Mouse (Mus musculus) myocyte (in vitro differentiated cells): Measurements from ENCODE around the gene Cd8b1. TPM values are rescaled to one million over a fixed set of nuclear protein-coding genes. Genes with fewer than 3 reads are reported as not detected.

Experiments used
- H3K27me3 ChIP-seq: one replicate; pipeline ENCODE4 v1.6.1; 2011; ENCODE audit not compliant: control insufficient read depth, insufficient read depth, insufficient read length
- H3K36me3 ChIP-seq: one replicate; pipeline ENCODE4 v1.6.1; 2011; ENCODE audit not compliant: control insufficient read depth, insufficient read depth
- H3K4me2 ChIP-seq: one replicate; pipeline ENCODE4 v1.6.1; 2011; ENCODE audit warnings: low read depth, control low read depth
- H3K4me3 ChIP-seq: one replicate; pipeline ENCODE4 v1.5.1; 2011; ENCODE audit warnings: mild to moderate bottlenecking, control low read depth, moderate library complexity
- H3K79me2 ChIP-seq: one replicate; pipeline ENCODE4 v1.6.1; 2011; ENCODE audit not compliant: control insufficient read depth, insufficient read depth
- H3ac ChIP-seq: one replicate; pipeline ENCODE4 v1.6.1; 2011; ENCODE audit not compliant: control insufficient read depth, insufficient read length
- CEBPB ChIP-seq: IDR thresholded peaks from 2 replicates; pipeline ENCODE4 v1.6.1; 2011; ENCODE audit warnings: mild to moderate bottlenecking, moderate library complexity; ENCODE audit not compliant: poor library complexity, insufficient read depth, severe bottlenecking
- E2F4 ChIP-seq: IDR thresholded peaks from one replicate; pipeline ENCODE4 v1.6.1; 2011; ENCODE audit warnings: mild to moderate bottlenecking, control low read depth, moderate library complexity; ENCODE audit not compliant: insufficient read depth
- MAX ChIP-seq: IDR thresholded peaks from one replicate; pipeline ENCODE4 v1.6.1; 2011; ENCODE audit warnings: low read depth, mild to moderate bottlenecking, control low read depth
- MYOD1 ChIP-seq, 3 experiments: IDR thresholded peaks; one replicate each; pipeline ENCODE4 v1.6.1; 2011; ENCODE audit warnings: control low read depth in 2 of 3, low read depth in 2 of 3, mild to moderate bottlenecking in 2 of 3, moderate library complexity in 1 of 3; ENCODE audit not compliant: insufficient read length in 2 of 3, control insufficient read depth in 1 of 3
- MYOG ChIP-seq, 3 experiments: IDR thresholded peaks; one replicate each; pipeline ENCODE4 v1.6.1; 2011; ENCODE audit warnings: control low read depth in 2 of 3, low read depth in 2 of 3, mild to moderate bottlenecking in 2 of 3; ENCODE audit not compliant: insufficient read length in 2 of 3, control insufficient read depth in 1 of 3, insufficient read depth in 1 of 3
- POLR2A ChIP-seq: IDR thresholded peaks from one replicate; pipeline ENCODE4 v1.6.1; 2011; ENCODE audit warnings: low read depth, mild to moderate bottlenecking, control low read depth, moderate library complexity; ENCODE audit not compliant: insufficient read length
- POLR2AphosphoS2 ChIP-seq: IDR thresholded peaks from one replicate; pipeline ENCODE4 v1.6.1; 2011; ENCODE audit warnings: low read depth, control low read depth; ENCODE audit not compliant: insufficient read length
- REST ChIP-seq: IDR thresholded peaks from one replicate; pipeline ENCODE4 v1.6.1; 2011; ENCODE audit warnings: mild to moderate bottlenecking, control low read depth, moderate library complexity; ENCODE audit not compliant: insufficient read depth, insufficient read length
- SRF ChIP-seq: IDR thresholded peaks from one replicate; pipeline ENCODE4 v1.6.1; 2011; ENCODE audit warnings: low read depth; ENCODE audit not compliant: control insufficient read depth, insufficient read length
- TCF12 ChIP-seq: IDR thresholded peaks from one replicate; pipeline ENCODE4 v1.6.1; 2011; ENCODE audit warnings: mild to moderate bottlenecking, control low read depth; ENCODE audit not compliant: poor library complexity, insufficient read depth, severe bottlenecking
- TCF3 ChIP-seq: IDR thresholded peaks from one replicate; pipeline ENCODE4 v1.6.1; 2011; ENCODE audit warnings: low read depth, control low read depth; ENCODE audit not compliant: insufficient read length
- USF1 ChIP-seq: IDR thresholded peaks from one replicate; pipeline ENCODE4 v1.6.1; 2011; ENCODE audit warnings: low read depth, mild to moderate bottlenecking, control low read depth, moderate library complexity
- polyA plus RNA-seq: library from polyadenylated mRNA; unstranded; fragments of >200 nt; fragmentation: generic; extraction: Trizol; gene quantifications from one replicate; pipeline ENCODE4 v1.2.1, GENCODE M21; 2012; ENCODE audit warnings: missing spikeins

Gene Cd8b1
- polyA plus RNA-seq, 1 experiment = not detected

- H3K36me3 ChIP-seq = no peaks in the 10 kb centered on the region
- no peak overlapping the region for H3K4me3 ChIP-seq
- no peak for TF ChIP-seq TCF12
- no peak overlapping the region for H3ac ChIP-seq
- H3K79me2 ChIP-seq = no peaks in the 10 kb centered on the region
- no peak overlapping the region for H3K4me2 ChIP-seq
- H3K27me3 ChIP-seq = peaks cover 8% of the 10 kb centered on the region
Observed at GRCm38 (mm10) chr6:71363995-71364394, 41.4 kb downstream of the Cd8b1 start.

- Histone ChIP-seq H3K79me2 (no peaks in the 10 kb centered on the region), H3K4me3 (no peak overlapping the region), H3ac (no peak overlapping the region), H3K36me3 (no peaks in the 10 kb centered on the region), H3K27me3 (peaks cover 9% of the 10 kb centered on the region), H3K4me2 (no peak overlapping the region)
- no peak for TF ChIP-seq POLR2AphosphoS2
- no peak for TF ChIP-seq TCF3
- TF ChIP-seq CEBPB = no peak
- TF ChIP-seq MAX = no peak
- TF ChIP-seq USF1 = no peak
- no peak for TF ChIP-seq SRF
- TF ChIP-seq E2F4 = no peak
- no peak for TF ChIP-seq TCF12
- TF ChIP-seq MYOD1 (IDR thresholded peaks at IDR 0.05; ENCODE audit: control insufficient read depth in 1 of 3, insufficient read length in 2 of 3, low read depth in 2 of 3) = no peak
- no peak for TF ChIP-seq MYOG (IDR thresholded peaks at IDR 0.05; ENCODE audit: control insufficient read depth in 1 of 3, insufficient read depth in 1 of 3, insufficient read length in 2 of 3, low read depth in 2 of 3)
- TF ChIP-seq REST = no peak
- TF ChIP-seq POLR2A = no peak
Observed at GRCm38 (mm10) chr6:71369416-71369815, 46.8 kb downstream of the Cd8b1 start.

- Histone ChIP-seq H3K36me3 (no peaks in the 10 kb centered on the region), H3K79me2 (no peaks in the 10 kb centered on the region)
Observed at GRCm38 (mm10) chr6:71371085-71371605, 48.6 kb downstream of the Cd8b1 start.

GRCm38 (mm10) chr6:71372041-71372720 lies 49.6 kb downstream of the Cd8b1 start:
- TF ChIP-seq E2F4 (no peak), POLR2AphosphoS2 (no peak), REST (no peak), SRF (no peak), TCF12 (no peak), CEBPB (no peak), MAX (no peak), MYOG (IDR thresholded peaks at IDR 0.05; ENCODE audit: control insufficient read depth in 1 of 3, insufficient read depth in 1 of 3, insufficient read length in 2 of 3, low read depth in 2 of 3) (no peak), MYOD1 (IDR thresholded peaks at IDR 0.05; ENCODE audit: control insufficient read depth in 1 of 3, insufficient read length in 2 of 3, low read depth in 2 of 3) (no peak), TCF3 (no peak), POLR2A (no peak), USF1 (no peak)
- Histone ChIP-seq H3K4me2 (no peak overlapping the region), H3K27me3 (peaks cover 5% of the 10 kb centered on the region), H3ac (no peak overlapping the region), H3K4me3 (no peak overlapping the region), H3K79me2 (no peaks in the 10 kb centered on the region), H3K36me3 (no peaks in the 10 kb centered on the region)

More at GRCm38 (mm10) chr6:71371085-71371605, 48.6 kb downstream of the Cd8b1 start:
- H3ac ChIP-seq = no peak overlapping the region
- no peak for TF ChIP-seq TCF12
- no peak for TF ChIP-seq REST
- H3K4me2 ChIP-seq = no peak overlapping the region
- H3K27me3 ChIP-seq = peaks cover 5% of the 10 kb centered on the region
- no peak overlapping the region for H3K4me3 ChIP-seq

DNA sequence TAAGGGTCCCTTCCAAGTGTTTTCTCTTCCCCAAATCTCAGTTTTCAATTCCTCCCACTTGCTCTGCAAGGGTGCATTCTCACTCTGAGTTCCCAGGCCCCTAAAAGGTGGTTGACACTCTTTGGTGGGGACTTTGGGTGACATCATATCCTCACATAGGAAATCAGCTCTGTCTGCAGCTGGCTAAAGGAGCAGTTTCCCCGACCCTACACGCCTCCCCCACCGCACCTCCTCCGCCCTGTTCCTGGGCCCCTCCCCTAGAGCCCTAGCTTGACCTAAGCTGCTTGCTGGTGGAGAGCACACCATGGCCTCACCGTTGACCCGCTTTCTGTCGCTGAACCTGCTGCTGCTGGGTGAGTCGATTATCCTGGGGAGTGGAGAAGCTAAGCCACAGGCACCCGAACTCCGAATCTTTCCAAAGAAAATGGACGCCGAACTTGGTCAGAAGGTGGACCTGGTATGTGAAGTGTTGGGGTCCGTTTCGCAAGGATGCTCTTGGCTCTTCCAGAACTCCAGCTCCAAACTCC lies 50.7 kb downstream of the Cd8b1 start, which contains the start of gene Cd8a:
Cd8a (plus strand) TSS at position 179 of the 527 bp plus-strand sequence.
- Histone ChIP-seq H3K27me3 (peaks cover 5% of the 10 kb centered on the region), H3K36me3 (no peaks in the 10 kb centered on the region), H3K79me2 (no peaks in the 10 kb centered on the region), H3K4me3 (no peak within 1 kb of the TSS), H3K4me2 (no peak within 1 kb of the TSS), H3ac (no peak within 1 kb of the TSS)
- TF ChIP-seq USF1 (no peak), SRF (no peak), POLR2A (no peak), REST (no peak), MYOD1 (IDR thresholded peaks at IDR 0.05; ENCODE audit: control insufficient read depth in 1 of 3, insufficient read length in 2 of 3, low read depth in 2 of 3) (no peak), TCF3 (no peak), POLR2AphosphoS2 (no peak), MAX (no peak), CEBPB (no peak), MYOG (IDR thresholded peaks at IDR 0.05; ENCODE audit: control insufficient read depth in 1 of 3, insufficient read depth in 1 of 3, insufficient read length in 2 of 3, low read depth in 2 of 3) (no peak), E2F4 (no peak), TCF12 (no peak)
